In the genomic region with DNA sequence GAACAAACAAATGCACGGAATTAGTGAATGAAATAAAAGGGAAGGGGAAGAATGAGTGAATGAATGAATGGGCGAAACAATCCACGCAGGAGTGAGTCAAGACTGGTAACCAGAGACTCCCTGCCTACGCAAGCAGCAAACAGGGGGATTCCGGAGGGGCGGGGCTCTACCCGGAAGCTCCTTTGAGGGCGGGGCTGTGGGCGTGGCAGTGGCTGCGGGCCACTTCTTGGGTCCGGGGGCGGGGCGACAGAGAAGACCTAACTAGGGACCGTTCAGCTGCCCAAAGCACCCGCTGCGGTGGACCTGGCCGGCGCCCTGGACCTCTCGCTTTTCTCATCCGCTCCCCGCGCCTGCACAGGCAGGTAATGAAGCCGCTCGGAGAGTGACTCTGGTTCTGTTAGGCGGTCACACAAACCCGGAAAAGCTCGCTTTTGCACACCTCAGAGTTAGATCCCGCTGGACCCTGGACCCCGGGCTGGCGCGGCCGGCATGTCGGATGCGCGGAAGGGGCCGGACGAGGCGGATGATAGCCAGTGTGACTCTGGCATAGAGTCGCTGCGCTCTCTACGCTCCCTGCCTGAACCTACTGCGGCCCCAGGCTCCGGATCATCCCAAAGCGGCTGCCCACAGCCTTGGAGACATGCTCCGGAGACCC, we compare ENCODE assay signal across 8 mouse cellular contexts. TPM values are rescaled to one million over a fixed set of nuclear protein-coding genes. Genes with fewer than 3 reads are reported as not detected.
A peak's percentile ranks its signal among the peaks of the same experiment; 100 is the strongest.
DNase-seq lines count a peak whose midpoint lies in the region; ATAC-seq and TF ChIP-seq lines count a peak whose summit lies in the region.

A gene (plus strand): TSS at position 252 of the 655 bp plus-strand sequence.

- no peaks in the 10 kb centered on the region for H3K9me3 ChIP-seq in embryonic facial prominence, embryonic 15.5 days (replicated peaks)
- H3K9me3 ChIP-seq in kidney, embryonic 14.5 days (ENCODE audit: control insufficient read depth, low read length) = no peaks in the 10 kb centered on the region

- H3K4me3 ChIP-seq in bone marrow, adult 2 months (replicated peaks; ENCODE audit: control insufficient read depth, low read depth, low read length) = peak within 1 kb of the TSS; percentile 77
- peak within 1 kb of the TSS; percentile 67 for H3K4me3 ChIP-seq in embryonic facial prominence, embryonic 15.5 days (replicated peaks)
- peak within 1 kb of the TSS; percentile 59 for H3K4me3 ChIP-seq in kidney, embryonic 14.5 days (ENCODE audit: low read length)
- H3K4me3 ChIP-seq in liver, adult 2 months (ENCODE audit: insufficient read depth, low read depth, low read length) = peak within 1 kb of the TSS; percentile 71

- peak within 1 kb of the TSS; percentile 71 for H3K27ac ChIP-seq in bone marrow, adult 2 months (ENCODE audit: control insufficient read depth, insufficient read depth, low read depth, low read length, poor library complexity)
- H3K27ac ChIP-seq in embryonic facial prominence, embryonic 15.5 days (replicated peaks) = no peak within 1 kb of the TSS
- H3K27ac ChIP-seq in kidney, embryonic 14.5 days (ENCODE audit: low read depth, low read length) = no peak within 1 kb of the TSS
- no peak within 1 kb of the TSS for H3K27ac ChIP-seq in liver, adult 2 months (replicated peaks; ENCODE audit: insufficient read depth, low read depth, low read length)

- ATAC-seq in embryonic facial prominence, embryonic 15.5 days (ENCODE audit: insufficient number of reproducible peaks, low FRiP score, low TSS enrichment, low read depth) = peak; percentile 71
- ATAC-seq in kidney, embryonic 14.5 days (ENCODE audit: low FRiP score, low TSS enrichment) = peak; percentile 72
- ATAC-seq in monocyte, adult 5-6 weeks (replicated peaks; ENCODE audit: insufficient number of reproducible peaks, low FRiP score, low TSS enrichment, poor library complexity, severe bottlenecking) = peak; percentile 69

- TF ChIP-seq POLR2A in bone marrow, adult 2 months (IDR thresholded peaks at IDR 0.05; ENCODE audit: borderline replicate concordance, control insufficient read depth, low read depth, low read length) = peak; percentile 83; the same call in 1 of the 2 replicates
- peak; percentile 65 for TF ChIP-seq POLR2A in liver, adult 2 months (IDR thresholded peaks at IDR 0.05; ENCODE audit: extremely low read depth, insufficient read depth, low read length)

- peak within 1 kb of the TSS; percentile 95 for H3K4me2 ChIP-seq in embryonic facial prominence, embryonic 15.5 days (replicated peaks)
- H3K4me2 ChIP-seq in kidney, embryonic 14.5 days (replicated peaks; ENCODE audit: low read depth, low read length) = peak within 1 kb of the TSS; percentile 92

- H3K27me3 ChIP-seq in embryonic facial prominence, embryonic 15.5 days = peaks cover 28% of the 10 kb centered on the region
- peaks cover 7% of the 10 kb centered on the region; the same call in 1 of the 2 replicates for H3K27me3 ChIP-seq in kidney, embryonic 14.5 days (ENCODE audit: control insufficient read depth, insufficient read depth, low read length)
- no peaks in the 10 kb centered on the region for H3K27me3 ChIP-seq in liver, adult 2 months (ENCODE audit: control insufficient read depth, insufficient read depth, low read length)

- TF ChIP-seq CTCF in bone marrow, adult 2 months (IDR thresholded peaks at IDR 0.05; ENCODE audit: control insufficient read depth, insufficient read depth, low read length) = no peak
- TF ChIP-seq CTCF in liver, adult 2 months (IDR thresholded peaks at IDR 0.05; ENCODE audit: low read depth, low read length) = no peak

- H3K79me2 ChIP-seq in liver, adult 2 months (ENCODE audit: control insufficient read depth, insufficient read depth, low read length) = no peaks in the 10 kb centered on the region

- H3K9ac ChIP-seq in embryonic facial prominence, embryonic 15.5 days = peak within 1 kb of the TSS; percentile 35
- peak within 1 kb of the TSS; percentile 60 for H3K9ac ChIP-seq in kidney, embryonic 14.5 days (ENCODE audit: low read depth, low read length)
- peak within 1 kb of the TSS; percentile 68 for H3K9ac ChIP-seq in liver, adult 2 months (ENCODE audit: low read depth, low read length)

- DNase-seq in 416B (ENCODE audit: low read depth) = peak; percentile 94
- DNase-seq in heart, adult 9 months (ENCODE audit: low spot score in 2 of 2) = peak; percentile 92 to 94
- DNase-seq in liver, adult 2 months (ENCODE audit: extremely low read depth, low read depth, low spot score) = peak; percentile 59
- DNase-seq in spleen, postnatal 36 days (ENCODE audit: low spot score in 2 of 2) = peak; percentile 98

- no peaks in the 10 kb centered on the region; the same call in 1 of the 2 replicates for H3K4me1 ChIP-seq in bone marrow, adult 2 months (ENCODE audit: control insufficient read depth, insufficient read depth, low read length)
- peaks cover 23% of the 10 kb centered on the region for H3K4me1 ChIP-seq in embryonic facial prominence, embryonic 15.5 days
- peaks cover 8% of the 10 kb centered on the region; the same call in 1 of the 2 replicates for H3K4me1 ChIP-seq in kidney, embryonic 14.5 days (ENCODE audit: control insufficient read depth, insufficient read depth, low read length)
- H3K4me1 ChIP-seq in liver, adult 2 months (ENCODE audit: control insufficient read depth, insufficient read depth, low read length) = no peaks in the 10 kb centered on the region

- under 1% methylated on average over 45 of the region's 45 CpGs for WGBS in bone marrow, adult 2 months
- WGBS in embryonic facial prominence, embryonic 15.5 days = under 1% methylated on average over 45 of the region's 45 CpGs
- under 1% methylated on average over 45 of the region's 45 CpGs for WGBS in kidney, embryonic 14.5 days
- under 1% methylated on average over 45 of the region's 45 CpGs for WGBS in liver, adult 2 months

- H3K36me3 ChIP-seq in embryonic facial prominence, embryonic 15.5 days = no peaks in the 10 kb centered on the region
- H3K36me3 ChIP-seq in kidney, embryonic 14.5 days (ENCODE audit: control insufficient read depth, insufficient read depth, low read length) = no peaks in the 10 kb centered on the region
- H3K36me3 ChIP-seq in liver, adult 2 months (ENCODE audit: control insufficient read depth, insufficient read depth, low read length) = no peaks in the 10 kb centered on the region

RNA-seq across cellular contexts. Expression of the gene that starts here (rescaled TPM):
- polyA plus RNA-seq in bone marrow, adult 2 months (2011; ENCODE audit: insufficient read depth, insufficient read length, low replicate concordance, missing spikeins) = 6.9 and 14.8 TPM in 2 replicates
- 5.5 and 6.3 TPM in 2 replicates for polyA plus RNA-seq in embryonic facial prominence, embryonic 15.5 days (2015; fragmentation: Nextera tagmentation; extraction: Ambion mirVana)
- 3.5 and 4.8 TPM in 2 replicates for polyA plus RNA-seq in kidney, embryonic 14.5 days (2014; fragmentation: Nextera tagmentation; extraction: Ambion mirVana)
- total RNA-seq in liver, adult 2 months (2014; rRNA removed) = 1.6 and 1.9 TPM in 2 replicates
- 2.0 and 3.0 TPM in 2 replicates for polyA plus RNA-seq in liver, adult 2 months (2012; rRNA removed)
- 55.6 to 60.0 TPM (median 55.9 TPM) in 3 replicates for total RNA-seq in monocyte, adult 5-6 weeks (2017)

Comparison
In these comparisons a context has a peak if more than half of its experiments do, and no peak if none do; other contexts are left out.
1. RNA of the gene that starts here (total RNA-seq): 55.6 to 60.0 TPM in monocyte, adult 5-6 weeks; 1.6 to 1.9 TPM in liver, adult 2 months; every median in the first group is over 10 times any median in the second.
2. Peak in every context shown above with its lines, with median percentiles within 50 percentile points of each other: DNase-seq, H3K4me3 ChIP-seq, ATAC-seq and H3K9ac ChIP-seq.